Mouse (Mus musculus): ENCODE measurements at regions not wholly inside any gene's neighbourhood (a gene's known extent, or its start where the extent isn't known, plus 50 kb on each side); places are given as distances from the start of the nearest gene placed in this dataset.

GRCm38 (mm10) chr11:34977861-34978260 lies 143.2 kb upstream of the Slit3 start:
- no peak for DNase-seq (ENCODE audit: low spot score)

- no peak for DNase-seq (ENCODE audit: low spot score)
Measured at GRCm38 (mm10) chr11:34975771-34976302, 142.4 kb upstream of the Spdl1 start.

- no peak for DNase-seq (ENCODE audit: low spot score)
Measured at GRCm38 (mm10) chr11:34973467-34973921, 140.1 kb upstream of the Spdl1 start.

- DNase-seq (ENCODE audit: low spot score): no peak
Measured at GRCm38 (mm10) chr11:34973012-34973411, 139.6 kb upstream of the Spdl1 start.

- no peak for DNase-seq (ENCODE audit: low spot score)
Measured at GRCm38 (mm10) chr11:34959291-34959690, 125.8 kb upstream of the Spdl1 start.

GRCm38 (mm10) chr11:34941486-34942456 lies 108.3 kb upstream of the Spdl1 start:
- no peak for DNase-seq (ENCODE audit: low spot score)

- no peak for DNase-seq (ENCODE audit: low spot score)
Measured at GRCm38 (mm10) chr11:34940151-34940550, 106.7 kb upstream of the Spdl1 start.

GRCm38 (mm10) chr11:34939002-34939401 lies 105.6 kb upstream of the Spdl1 start:
- no peak for DNase-seq (ENCODE audit: low spot score)

GRCm38 (mm10) chr11:34932191-34932590 lies 98.8 kb upstream of the Spdl1 start:
- no peak for DNase-seq (ENCODE audit: low spot score)

GRCm38 (mm10) chr11:34917175-34917574 lies 83.7 kb upstream of the Spdl1 start:
- DNase-seq (ENCODE audit: low spot score): no peak

- no peak for DNase-seq (ENCODE audit: low spot score)
Measured at GRCm38 (mm10) chr11:34909841-34910240, 76.4 kb upstream of the Spdl1 start.

- no peak for DNase-seq (ENCODE audit: low spot score)
Measured at GRCm38 (mm10) chr11:34904271-34904670, 70.8 kb upstream of the Spdl1 start.

- DNase-seq (ENCODE audit: low spot score): no peak
Measured at GRCm38 (mm10) chr11:34899400-34899799, 66.0 kb upstream of the Spdl1 start.

- DNase-seq (ENCODE audit: low spot score): no peak
Measured at GRCm38 (mm10) chr11:34895624-34896023, 62.2 kb upstream of the Spdl1 start.

- DNase-seq (ENCODE audit: low spot score): no peak
Measured at GRCm38 (mm10) chr11:34888374-34889136, 55.1 kb upstream of the Spdl1 start.

GRCm38 (mm10) chr11:34887587-34887986 lies 54.1 kb upstream of the Spdl1 start:
- no peak for DNase-seq (ENCODE audit: low spot score)

All from urinary bladder, postnatal 14 days (tissue).